Mouse (Mus musculus): ENCODE data around the gene Mycs. TPM values are rescaled to one million over a fixed set of nuclear protein-coding genes. Genes with fewer than 3 reads are reported as not detected.

The Mycs gene
- not detected in 2 replicates for polyA plus RNA-seq (2015; fragmentation: Nextera tagmentation; extraction: Ambion mirVana)

DNA sequence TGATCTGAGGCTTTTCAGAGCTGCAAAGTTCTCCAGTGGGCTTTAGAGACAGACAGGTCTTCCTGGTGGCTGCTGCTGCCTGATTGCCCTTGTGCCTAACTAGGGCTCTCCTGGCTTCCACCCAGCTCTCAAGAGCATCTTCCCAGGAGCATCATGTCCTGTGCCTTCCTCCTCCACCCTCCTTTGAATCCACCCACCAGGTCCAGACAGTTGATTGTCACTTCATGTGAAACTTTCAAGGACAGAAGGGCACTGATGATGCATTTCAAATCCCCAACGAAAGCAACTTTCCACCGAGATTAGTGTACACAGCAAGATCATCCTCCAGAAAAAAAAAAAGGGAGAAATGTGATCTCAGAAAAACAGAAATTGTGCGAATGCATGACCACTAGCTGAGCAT, at the start of gene Mycs:
Gene Mycs, minus strand, starts transcription at position 101 of the 400 bp plus-strand sequence.
- Histone ChIP-seq H3K36me3 (replicated peaks) (no peaks in the 10 kb centered on the region), H3K4me1 (replicated peaks) (no peaks in the 10 kb centered on the region), H3K9ac (no peak within 1 kb of the TSS), H3K27me3 (no peaks in the 10 kb centered on the region), H3K9me3 (replicated peaks) (no peaks in the 10 kb centered on the region), H3K4me2 (no peak within 1 kb of the TSS), H3K4me3 (replicated peaks) (no peak within 1 kb of the TSS), H3K27ac (replicated peaks) (no peak within 1 kb of the TSS)
- no peak for ATAC-seq (ENCODE audit: insufficient read depth)
- WGBS (ENCODE audit: insufficient replicate concordance) = 39% methylated on average over 3 of the region's 3 CpGs

GRCm38 (mm10) chrX:5468022-5468421, 1.0 kb downstream of the Mycs start:
- WGBS (ENCODE audit: insufficient replicate concordance) = 18% methylated on average over 24 of the region's 24 CpGs
- Histone ChIP-seq H3K4me3 (replicated peaks) (no peak overlapping the region), H3K9me3 (replicated peaks) (no peaks in the 10 kb centered on the region), H3K9ac (no peak overlapping the region), H3K27ac (replicated peaks) (no peak overlapping the region), H3K36me3 (replicated peaks) (no peaks in the 10 kb centered on the region), H3K4me1 (replicated peaks) (no peaks in the 10 kb centered on the region), H3K4me2 (no peak overlapping the region), H3K27me3 (no peaks in the 10 kb centered on the region)
- no peak for ATAC-seq (ENCODE audit: insufficient read depth)

Other genes with a start within 250 kb of the Mycs start
- not detected in 2 replicates for gene Btbd35f7, start 199.8 kb upstream of the Mycs start, polyA plus RNA-seq (2015; fragmentation: Nextera tagmentation; extraction: Ambion mirVana)